Mouse (Mus musculus): ENCODE measurements at regions not wholly inside any gene's neighbourhood (a gene's known extent, or its start where the extent isn't known, plus 50 kb on each side); places are given as distances from the start of the nearest gene placed in this dataset.

DNA sequence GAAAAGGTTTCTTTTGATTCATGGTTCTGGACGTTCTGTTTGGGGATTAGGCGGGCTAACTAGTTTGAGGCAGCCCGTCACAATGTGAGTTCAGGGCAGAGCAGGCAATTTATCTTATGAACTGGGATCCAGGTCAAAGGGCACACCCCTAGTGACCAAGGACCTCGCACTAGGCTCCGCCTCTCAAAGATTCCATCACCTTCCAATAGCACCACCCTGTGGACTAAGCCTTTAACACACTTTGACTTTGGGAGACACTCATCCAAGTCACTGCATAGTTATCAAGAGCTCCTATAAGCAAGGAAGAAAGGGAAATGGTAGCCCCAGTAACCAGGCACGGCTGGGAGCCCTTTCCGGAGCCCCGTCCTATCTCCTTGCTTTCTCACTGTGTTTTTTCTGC is 188.0 kb upstream of the Bcor start:
- 0 out of 2 replicates have a peak, but pooled peaks have one; percentile 6 for TF ChIP-seq CTCF (IDR thresholded peaks at IDR 0.05; ENCODE audit: extremely low read depth, insufficient read depth, low read length)
- no peak for TF ChIP-seq POLR2A (IDR thresholded peaks at IDR 0.05; ENCODE audit: extremely low read depth, insufficient read depth, low read length)
